Mouse (Mus musculus): ENCODE results near the gene Akr1c14.
"Not testable (repeated sequence)": the region's sequence is repeated elsewhere in the genome, so short reads cannot be mapped to it uniquely, and the experiment has no call there.

Gene Akr1c14

DNA sequence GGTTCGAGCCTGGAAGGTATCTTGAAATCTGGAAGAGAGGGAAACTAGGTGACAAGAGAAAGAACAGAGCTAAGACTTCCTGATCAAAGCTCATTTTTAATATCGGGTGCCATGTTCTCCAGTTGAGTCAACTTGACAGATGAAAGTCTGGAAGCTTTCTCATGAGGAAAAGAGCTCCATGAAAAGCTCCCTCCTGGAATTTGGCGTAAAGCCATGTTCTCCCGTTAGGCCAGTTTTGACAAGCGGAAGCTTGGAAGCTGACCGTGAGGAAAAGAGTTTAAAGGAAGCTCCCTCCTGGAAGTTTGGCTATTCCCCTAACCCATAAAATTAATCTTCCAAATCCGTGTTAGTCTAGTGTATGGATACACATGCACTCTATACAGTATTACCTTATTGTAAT is 74.3 kb downstream of the Akr1c14 start:
- DNase-seq (ENCODE audit: low spot score in 2 of 2): no peak

GRCm38 (mm10) chr13:4124471-4124870 is 75.7 kb downstream of the Akr1c14 start:
- DNase-seq (ENCODE audit: low spot score in 2 of 2): not testable (repeated sequence)

GRCm38 (mm10) chr13:4125846-4126245 is 77.0 kb downstream of the Akr1c14 start:
- DNase-seq (ENCODE audit: low spot score in 2 of 2): not testable (repeated sequence)

GRCm38 (mm10) chr13:4129100-4129499 is 80.3 kb downstream of the Akr1c14 start:
- peak; percentile 8 to 31 for DNase-seq (ENCODE audit: low spot score in 2 of 2)

DNA sequence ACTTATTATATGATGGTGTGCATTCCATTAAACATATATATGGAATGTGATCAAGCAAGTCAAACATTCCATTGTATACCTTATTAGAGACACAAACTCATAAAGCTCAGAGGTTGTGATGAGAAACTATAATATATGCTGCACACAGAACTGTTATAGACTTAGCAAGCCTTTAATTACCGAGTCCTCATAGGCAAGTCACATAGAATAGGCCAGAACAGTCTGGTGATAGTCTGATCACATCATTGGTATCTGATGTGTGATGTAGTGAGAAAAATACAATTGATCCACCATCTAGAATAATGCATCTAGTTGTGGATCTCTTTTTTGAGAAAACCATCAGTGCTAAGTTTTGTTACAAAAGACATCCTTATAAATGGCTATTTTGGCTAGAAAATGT is 82.5 kb downstream of the Akr1c14 start:
- DNase-seq (ENCODE audit: low spot score in 2 of 2): no peak

GRCm38 (mm10) chr13:4131721-4132120 is 82.9 kb downstream of the Akr1c14 start:
- no peak for DNase-seq (ENCODE audit: low spot score in 2 of 2)

DNA sequence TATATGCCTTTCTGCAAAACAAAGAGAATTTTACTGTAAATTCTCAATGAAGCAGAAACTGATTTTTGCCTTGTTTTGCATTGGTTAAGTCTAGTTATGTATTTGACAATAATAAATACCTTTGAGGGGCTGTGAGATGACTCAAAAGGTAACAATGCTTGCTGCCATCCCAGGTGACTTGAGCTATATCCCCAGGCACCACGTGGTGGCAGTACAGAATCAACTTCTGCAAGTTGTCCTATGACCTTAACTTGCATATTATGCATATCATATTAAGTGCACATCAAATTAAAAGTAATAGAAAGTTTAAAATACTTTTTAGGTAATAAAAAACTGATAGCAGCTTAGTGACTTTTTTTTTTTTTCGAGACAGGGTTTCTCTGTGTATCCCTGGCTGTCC is 84.3 kb downstream of the Akr1c14 start:
- peak in 1 of 2 experiments; percentile 5 for DNase-seq (ENCODE audit: low spot score in 2 of 2)

Measured in frontal cortex, postnatal 36 days (tissue).